Mouse (Mus musculus) neutrophil, adult 59 days (primary cell): ENCODE data around the gene Mrvi1. TPM values are rescaled to one million over a fixed set of nuclear protein-coding genes. Genes with fewer than 3 reads are reported as not detected.

Experiments
- total RNA-seq, 2 experiments: library from RNA; stranded (reverse); gene quantifications; 1 replicate in 1 of 2; 2 replicates in 1 of 2; pipeline ENCODE4 v1.2.4; 2023

Gene Mrvi1
- 1 to 10 TPM; 1.5 to 2.5 TPM for total RNA-seq

GRCm38 (mm10) chr7:110982053-110982705 lies at the start of gene Mrvi1:
Gene Mrvi1 (minus strand): TSS chr7:110982461.

DNA sequence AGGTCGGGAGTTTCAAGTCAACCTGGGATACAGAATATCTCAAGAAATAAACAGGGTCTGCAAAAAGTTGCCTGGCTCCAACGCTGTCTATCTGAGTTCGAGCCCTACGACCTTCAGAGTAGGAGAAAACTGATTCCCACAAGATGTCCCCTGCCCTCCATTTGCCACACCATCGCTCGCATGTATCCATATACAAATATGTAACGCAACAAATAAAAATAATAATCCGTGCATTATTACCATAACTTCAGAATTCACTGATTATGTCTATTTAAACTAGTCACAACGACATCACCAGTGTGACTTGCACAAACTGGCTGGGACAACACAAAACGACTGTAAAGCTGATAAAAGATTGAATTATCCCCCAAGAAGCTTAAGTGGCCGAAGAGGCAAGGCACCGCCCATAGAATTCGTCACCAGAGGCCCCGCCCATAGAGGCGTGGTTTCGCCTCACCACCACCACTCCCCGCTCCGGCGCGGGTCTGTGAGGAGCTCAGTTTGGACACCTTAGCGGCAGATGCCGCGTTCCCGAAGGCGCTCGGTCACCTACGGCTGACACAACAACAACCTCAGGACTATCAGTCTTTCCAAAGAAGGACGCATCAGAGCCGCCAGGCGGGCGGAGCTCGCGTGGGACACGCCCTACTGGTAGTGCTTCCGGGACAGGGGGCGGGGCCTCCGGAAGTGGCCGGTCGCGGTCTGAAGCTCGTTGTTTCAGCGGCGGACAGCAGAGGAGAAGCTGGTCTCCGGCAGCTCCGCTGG lies 46.2 kb upstream of the Mrvi1 start, which contains the start of gene Ctr9:
Gene Ctr9, plus strand, starts transcription at position 671 of the 765 bp plus-strand sequence.

GRCm38 (mm10) chr7:110862751-110863289 lies 119.4 kb downstream of the Mrvi1 start, which contains the start of gene Lyve1:
Gene Lyve1 (minus strand): TSS chr7:110863239.

DNA sequence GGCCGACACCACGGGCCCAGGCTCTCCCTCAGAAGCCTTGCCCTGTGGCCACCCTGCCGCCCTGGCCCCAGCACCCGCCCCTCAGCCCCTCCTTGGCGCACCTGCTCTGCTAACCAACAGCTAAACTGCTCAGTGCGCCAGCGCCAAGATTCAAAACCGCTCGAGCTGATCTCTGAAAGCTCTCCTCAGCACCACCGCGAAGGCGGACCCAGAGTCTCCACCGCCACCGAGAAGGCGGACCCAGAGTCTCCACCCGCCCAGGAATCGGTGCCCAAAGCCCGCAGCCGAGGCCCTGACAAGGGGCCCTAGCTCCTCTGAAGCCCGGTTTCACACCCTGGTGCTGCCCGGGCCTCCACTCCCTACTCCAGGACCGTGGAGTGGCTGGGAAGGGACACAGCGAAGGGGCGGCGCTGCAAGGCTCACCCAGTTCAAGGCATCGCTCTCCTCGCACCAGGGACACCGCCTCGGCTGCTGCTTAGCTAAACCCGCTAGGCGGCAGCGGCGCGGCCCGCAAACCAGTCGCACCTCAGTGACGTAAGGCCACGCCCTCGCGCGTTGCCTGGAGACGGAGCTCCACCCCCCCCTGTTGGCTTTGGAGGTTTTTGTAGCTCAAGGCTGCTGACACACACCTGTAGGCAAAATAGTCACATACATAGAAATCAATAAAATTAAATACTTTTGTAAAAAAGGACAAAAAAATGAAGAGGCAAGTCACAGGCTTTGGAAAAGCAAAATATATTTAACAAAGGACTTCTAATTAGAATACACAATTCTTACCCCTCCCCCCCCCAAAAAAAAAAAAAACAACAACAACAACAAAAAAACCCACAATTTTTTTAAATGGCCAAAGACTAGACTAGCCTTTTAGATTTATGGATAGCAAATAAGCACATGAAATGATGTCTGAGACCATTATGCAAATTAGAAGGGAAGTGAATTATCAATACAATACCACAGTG lies 138.1 kb downstream of the Mrvi1 start, which contains the start of gene Rnf141:
Gene Rnf141, minus strand, starts transcription at position 542 of the 959 bp plus-strand sequence.

Other genes with a start within 250 kb of the Mrvi1 start
- 100 to 1,000 TPM; 127 to 132 TPM for gene Ampd3, start 214.3 kb downstream of the Mrvi1 start, total RNA-seq
- 10 to 100 TPM; 78.2 to 79.3 TPM for gene Rnf141, start 138.0 kb downstream of the Mrvi1 start, total RNA-seq
- 1 to 10 TPM; 5.1 to 5.3 TPM for gene Lyve1, start 119.2 kb downstream of the Mrvi1 start, total RNA-seq
- 10 to 100 TPM; 35.4 to 41.6 TPM for gene Ctr9, start 46.5 kb upstream of the Mrvi1 start, total RNA-seq
- 100 to 1,000 TPM; 820 to 832 TPM for gene Eif4g2, start 100.6 kb upstream of the Mrvi1 start, total RNA-seq